Mouse (Mus musculus) embryonic facial prominence, embryonic 13.5 days (tissue): ENCODE data around the gene Arrb1. TPM values are rescaled to one million over a fixed set of nuclear protein-coding genes. Genes with fewer than 3 reads are reported as not detected.

ENCODE experiments used
- ATAC-seq: fragments of 200-750 bp; cut with Nextera tagmentation; 2 replicates; pipeline ENCODE4 v1.8.0; 2017; ENCODE audit warnings: low read depth; ENCODE audit not compliant: insufficient number of reproducible peaks, insufficient read depth, low FRiP score, low TSS enrichment
- H3K27ac ChIP-seq: fragments of 300-500 bp; sonication (generic); 2 replicates; pipeline ENCODE4 v1.5.1; 2015; ENCODE audit warnings: moderate library complexity, mild to moderate bottlenecking, inconsistent platforms
- H3K27me3 ChIP-seq: fragments of 300-500 bp; sonication (generic); 2 replicates; pipeline ENCODE4 v1.6.1; 2015; ENCODE audit warnings: mild to moderate bottlenecking, inconsistent platforms
- H3K36me3 ChIP-seq: fragments of 300-500 bp; sonication (generic); 2 replicates; pipeline ENCODE4 v1.6.1; 2015; ENCODE audit warnings: mild to moderate bottlenecking, inconsistent platforms
- H3K4me1 ChIP-seq: fragments of 300-500 bp; sonication (generic); 2 replicates; pipeline ENCODE4 v1.6.1; 2015; ENCODE audit warnings: inconsistent platforms
- H3K4me2 ChIP-seq: fragments of 300-500 bp; sonication (generic); 2 replicates; pipeline ENCODE4 v1.6.1; 2015; ENCODE audit warnings: moderate library complexity, mild to moderate bottlenecking, inconsistent platforms
- H3K4me3 ChIP-seq: fragments of 300-500 bp; sonication (generic); 2 replicates; pipeline ENCODE4 v1.5.1; 2015; ENCODE audit warnings: mild to moderate bottlenecking, inconsistent platforms
- H3K9ac ChIP-seq: fragments of 300-500 bp; sonication (generic); 2 replicates; pipeline ENCODE4 v1.6.1; 2015; ENCODE audit warnings: mild to moderate bottlenecking, inconsistent platforms
- H3K9me3 ChIP-seq: fragments of 300-500 bp; sonication (generic); 2 replicates; pipeline ENCODE4 v1.6.1; 2016; ENCODE audit warnings: inconsistent platforms
- WGBS: fragments of 180-500 bp; shearing (Covaris S2); methylation state at CpG from one replicate; pipeline ENCODE4 v1.1.7; 2015; ENCODE audit warnings: mixed read lengths; 5-methylcytosine and 5-hydroxymethylcytosine counted together
- polyA plus RNA-seq: library from polyadenylated mRNA; unstranded; fragments of >200 nt; fragmentation: Nextera tagmentation; extraction: Ambion mirVana; gene quantifications from 2 replicates; pipeline ENCODE4 v1.2.1, GENCODE M21; 2015

Gene Arrb1
- polyA plus RNA-seq, 1 experiment from 2014 or later = 6.3 TPM

DNA sequence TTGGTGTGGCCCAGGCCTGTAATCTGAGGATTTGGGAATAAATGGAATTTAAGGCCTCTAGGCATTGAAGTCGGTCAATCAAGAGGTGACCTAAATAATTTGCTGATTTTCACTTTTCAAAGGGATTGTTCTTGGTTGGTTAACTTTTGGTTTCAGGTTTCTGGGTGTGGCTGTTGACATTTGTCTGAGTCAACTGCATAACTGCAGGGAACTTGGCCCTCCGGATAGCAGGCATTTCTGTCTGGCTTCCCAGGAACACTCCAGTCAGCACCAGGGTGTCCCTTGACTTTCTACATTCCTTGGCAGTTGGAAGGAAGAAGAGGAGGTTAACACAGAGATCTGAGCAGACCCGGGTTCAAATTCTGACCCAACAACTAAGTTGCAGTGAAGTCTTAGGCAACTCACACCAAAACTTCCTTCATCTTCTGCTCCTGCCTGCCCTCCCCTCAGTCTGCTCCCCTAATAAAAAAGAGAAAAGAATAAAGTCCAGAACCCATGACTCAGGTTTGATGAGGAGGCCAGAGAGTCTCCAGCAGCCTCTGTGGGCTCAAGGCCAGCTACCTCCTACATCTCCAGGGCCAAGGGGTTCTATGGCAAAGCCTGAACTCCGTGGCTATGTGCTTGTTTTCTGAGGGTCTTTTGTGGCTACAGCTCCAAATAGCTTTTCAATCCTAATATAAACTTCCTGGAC is 16.2 kb upstream of the Arrb1 start:
- Histone ChIP-seq H3K27me3 (no peaks in the 10 kb centered on the region), H3K27ac (no peak overlapping the region), H3K9ac (no peak overlapping the region), H3K4me1 (no peaks in the 10 kb centered on the region), H3K4me2 (no peak overlapping the region), H3K9me3 (no peaks in the 10 kb centered on the region; the same call in 1 of the 2 replicates), H3K36me3 (no peaks in the 10 kb centered on the region), H3K4me3 (no peak overlapping the region)
- no peak for ATAC-seq
- 52% methylated on average over 4 of the region's 4 CpGs for WGBS

DNA sequence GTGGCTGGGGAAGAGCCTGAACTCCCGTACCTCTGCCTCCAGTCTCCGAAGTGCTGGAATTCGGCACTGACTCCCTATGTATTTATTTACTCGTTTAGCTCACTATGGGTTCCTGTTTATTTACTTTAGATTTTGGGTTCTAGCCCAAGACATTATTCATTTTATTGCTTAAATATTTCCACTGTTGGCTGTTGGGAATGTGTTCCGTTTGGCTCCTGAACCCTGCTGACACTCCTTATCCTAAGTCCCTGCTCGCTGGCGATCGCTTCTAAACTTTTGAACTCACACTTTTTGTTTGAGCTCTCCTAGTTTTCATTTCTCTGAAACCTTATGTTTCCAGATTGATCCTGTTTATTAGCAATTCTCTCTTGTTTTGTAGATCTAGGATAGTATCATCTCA is 12.1 kb upstream of the Arrb1 start:
- Histone ChIP-seq H3K4me2 (no peak overlapping the region), H3K4me1 (no peaks in the 10 kb centered on the region), H3K36me3 (no peaks in the 10 kb centered on the region), H3K9ac (no peak overlapping the region), H3K27ac (no peak overlapping the region), H3K4me3 (no peak overlapping the region), H3K27me3 (no peaks in the 10 kb centered on the region), H3K9me3 (no peaks in the 10 kb centered on the region; the same call in 1 of the 2 replicates)
- no peak for ATAC-seq
- WGBS = 75% methylated on average over 8 of the region's 8 CpGs

GRCm38 (mm10) chr7:99523837-99524236 is 11.4 kb upstream of the Arrb1 start:
- H3K27me3 ChIP-seq = no peaks in the 10 kb centered on the region
- H3K36me3 ChIP-seq = no peaks in the 10 kb centered on the region
- H3K9me3 ChIP-seq = no peaks in the 10 kb centered on the region; the same call in 1 of the 2 replicates
- WGBS = 77% methylated on average over 1 of the region's 1 CpGs
- H3K27ac ChIP-seq = no peak overlapping the region
- H3K4me3 ChIP-seq = no peak overlapping the region
- no peaks in the 10 kb centered on the region for H3K4me1 ChIP-seq
- H3K9ac ChIP-seq = no peak overlapping the region
- H3K4me2 ChIP-seq = no peak overlapping the region
- ATAC-seq = no peak

DNA sequence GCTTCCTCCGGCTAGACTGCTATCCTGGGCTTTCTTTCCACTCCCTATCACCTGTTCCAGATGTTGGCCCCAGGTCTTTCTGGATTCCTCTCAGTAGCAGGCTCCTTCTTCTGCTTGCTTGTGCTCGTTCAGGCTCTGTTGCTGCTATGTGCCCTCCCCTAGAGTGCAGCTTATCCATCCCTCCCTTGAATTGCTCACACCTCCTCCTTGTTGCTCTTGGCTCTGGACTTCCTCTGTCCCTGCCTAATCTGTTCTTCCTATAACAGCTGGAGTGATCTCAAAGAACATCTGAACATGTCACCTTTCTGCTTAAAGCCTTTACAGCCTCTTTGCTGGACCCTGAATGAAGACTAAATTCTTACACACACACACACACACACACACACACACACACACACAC is 6.7 kb upstream of the Arrb1 start:
- Histone ChIP-seq H3K27ac (no peak overlapping the region), H3K4me2 (no peak overlapping the region), H3K36me3 (no peaks in the 10 kb centered on the region), H3K27me3 (no peaks in the 10 kb centered on the region), H3K4me3 (no peak overlapping the region), H3K9ac (no peak overlapping the region), H3K4me1 (no peaks in the 10 kb centered on the region), H3K9me3 (no peaks in the 10 kb centered on the region)
- WGBS = 25% methylated on average over 2 of the region's 2 CpGs
- no peak for ATAC-seq

- no peaks in the 10 kb centered on the region for H3K9me3 ChIP-seq
- no peak overlapping the region for H3K9ac ChIP-seq
- no peak overlapping the region for H3K27ac ChIP-seq
- 42% methylated on average over 5 of the region's 5 CpGs for WGBS
- ATAC-seq = no peak
- no peak overlapping the region for H3K4me3 ChIP-seq
- no peaks in the 10 kb centered on the region for H3K27me3 ChIP-seq
- H3K36me3 ChIP-seq = no peaks in the 10 kb centered on the region
- H3K4me2 ChIP-seq = no peak overlapping the region
- peaks cover 6% of the 10 kb centered on the region for H3K4me1 ChIP-seq
Observed at GRCm38 (mm10) chr7:99529410-99529809, 5.9 kb upstream of the Arrb1 start.

DNA sequence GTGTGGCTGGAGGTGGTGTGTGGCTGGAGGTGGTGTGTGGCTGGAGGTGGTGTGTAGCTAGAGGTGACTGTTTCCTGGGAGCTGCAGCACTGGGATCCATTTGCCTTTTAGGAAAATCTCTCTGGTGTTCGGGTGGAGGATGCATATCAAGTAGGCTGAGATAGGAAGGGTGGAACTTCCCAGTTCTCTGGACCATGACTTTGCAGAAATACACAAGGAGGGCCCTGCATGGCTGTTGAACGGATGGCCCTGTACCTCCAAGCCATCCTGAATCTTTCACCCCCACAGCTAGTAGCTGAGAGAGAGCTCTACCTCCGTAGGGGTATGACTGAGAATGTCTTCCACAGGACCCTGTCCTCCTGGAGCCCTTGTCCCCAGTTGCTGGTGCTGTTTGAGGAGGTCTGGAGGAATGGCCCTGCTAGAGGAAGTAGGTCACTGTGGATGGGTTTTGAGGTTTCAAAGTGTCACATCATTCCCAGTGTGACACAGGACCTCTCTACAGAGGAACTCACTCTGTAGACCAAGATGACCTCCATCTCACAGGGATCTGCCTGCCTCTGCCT is 3.8 kb upstream of the Arrb1 start:
- ATAC-seq = no peak
- H3K4me3 ChIP-seq = no peak overlapping the region

DNA sequence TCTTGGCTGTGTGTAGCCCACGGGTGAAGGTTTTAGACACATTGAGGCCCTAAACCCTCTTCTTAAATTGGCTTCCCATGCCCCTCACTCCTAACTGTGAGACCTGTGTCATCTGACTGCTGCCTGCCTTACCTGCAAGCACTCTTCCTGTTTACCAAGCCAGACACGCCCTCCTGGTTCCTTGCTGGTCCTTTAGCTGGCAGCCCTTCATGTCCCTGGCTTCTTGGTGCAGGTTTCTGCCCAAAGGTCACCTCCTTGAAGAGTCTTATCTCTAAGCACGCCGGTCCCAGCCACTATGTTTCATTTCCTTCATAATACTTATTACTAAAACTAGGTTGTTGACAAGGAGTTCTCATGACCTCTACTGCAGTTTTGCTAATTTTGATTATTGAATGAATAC is 2.7 kb upstream of the Arrb1 start:
- H3K27ac ChIP-seq = no peak overlapping the region
- no peak overlapping the region for H3K4me3 ChIP-seq
- no peak for ATAC-seq
- H3K27me3 ChIP-seq = no peaks in the 10 kb centered on the region
- H3K4me2 ChIP-seq = no peak overlapping the region
- no peaks in the 10 kb centered on the region for H3K36me3 ChIP-seq
- no peak overlapping the region for H3K9ac ChIP-seq
- H3K9me3 ChIP-seq = no peaks in the 10 kb centered on the region
- peaks cover 27% of the 10 kb centered on the region for H3K4me1 ChIP-seq
- 86% methylated on average over 4 of the region's 4 CpGs for WGBS

More for the DNA sequence above, 3.8 kb upstream of the Arrb1 start:
- 89% methylated on average over 3 of the region's 3 CpGs for WGBS
- Histone ChIP-seq H3K36me3 (no peaks in the 10 kb centered on the region), H3K9me3 (no peaks in the 10 kb centered on the region), H3K9ac (no peak overlapping the region), H3K4me2 (no peak overlapping the region), H3K27ac (no peak overlapping the region), H3K4me1 (peaks cover 20% of the 10 kb centered on the region), H3K27me3 (no peaks in the 10 kb centered on the region)

DNA sequence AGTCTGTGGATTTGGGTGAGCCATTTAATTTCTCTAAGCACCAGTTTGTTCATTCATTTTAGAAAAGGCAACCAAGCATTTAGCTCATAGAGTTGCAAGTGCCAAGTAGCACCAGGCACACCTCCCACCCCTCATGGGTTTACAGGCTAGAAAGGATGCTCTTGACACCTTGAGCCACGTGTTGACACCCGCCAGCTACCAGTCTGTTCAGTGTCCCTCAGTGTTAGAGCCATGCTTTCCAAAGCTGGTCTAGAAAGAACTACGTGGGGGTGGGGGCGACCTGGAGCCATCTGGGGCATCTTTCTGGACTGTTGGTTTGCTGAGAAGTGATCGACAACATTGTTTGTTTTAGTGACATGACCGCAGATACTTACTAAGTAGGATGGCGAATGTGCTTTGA is 1.7 kb upstream of the Arrb1 start:
- Histone ChIP-seq H3K4me2 (no peak overlapping the region), H3K4me1 (peaks cover 29% of the 10 kb centered on the region), H3K9me3 (no peaks in the 10 kb centered on the region), H3K27ac (no peak overlapping the region), H3K27me3 (no peaks in the 10 kb centered on the region), H3K36me3 (no peaks in the 10 kb centered on the region), H3K4me3 (no peak overlapping the region), H3K9ac (no peak overlapping the region)
- ATAC-seq = no peak
- WGBS = 77% methylated on average over 7 of the region's 7 CpGs

DNA sequence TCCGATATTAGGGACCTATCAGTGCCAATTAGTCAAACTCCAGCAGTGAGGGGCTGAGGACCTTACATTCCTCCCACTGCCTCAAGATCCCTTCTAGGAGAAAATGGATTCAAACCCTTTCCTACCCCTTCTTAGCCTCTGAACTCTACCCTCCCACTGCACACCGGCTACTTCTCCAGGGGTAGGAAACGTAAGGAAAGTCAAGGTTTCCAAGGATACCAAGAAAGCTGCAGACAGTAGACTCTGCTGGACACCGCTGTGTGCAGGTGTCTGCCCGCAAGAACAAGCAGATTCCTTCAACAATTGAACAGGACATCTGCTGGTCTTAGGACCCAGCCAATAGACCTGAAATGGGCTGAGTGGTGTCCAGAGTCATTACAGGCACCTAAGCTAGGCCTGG is 765 bp upstream of the Arrb1 start:
- Histone ChIP-seq H3K4me3 (peak overlapping the region; percentile 58), H3K9ac (peak overlapping the region; percentile 80), H3K27me3 (no peaks in the 10 kb centered on the region), H3K4me1 (peaks cover 38% of the 10 kb centered on the region), H3K9me3 (no peaks in the 10 kb centered on the region), H3K4me2 (peak overlapping the region; percentile 76), H3K27ac (peak overlapping the region; percentile 79), H3K36me3 (no peaks in the 10 kb centered on the region)
- ATAC-seq = no peak
- WGBS = 23% methylated on average over 5 of the region's 5 CpGs

- Histone ChIP-seq H3K9ac (peak overlapping the region; percentile 80), H3K4me3 (peak overlapping the region; percentile 58), H3K9me3 (no peaks in the 10 kb centered on the region), H3K4me1 (peaks cover 50% of the 10 kb centered on the region), H3K4me2 (peak overlapping the region; percentile 76), H3K36me3 (no peaks in the 10 kb centered on the region), H3K27me3 (no peaks in the 10 kb centered on the region), H3K27ac (peak overlapping the region; percentile 79)
- ATAC-seq = peak; percentile 44; the same call in 1 of the 2 replicates
- 8% methylated on average over 41 of the region's 46 CpGs for WGBS
Observed at GRCm38 (mm10) chr7:99535741-99536501, 655 bp downstream of the Arrb1 start.

- H3K4me3 ChIP-seq = no peak overlapping the region
- ATAC-seq = no peak
- H3K4me1 ChIP-seq = peaks cover 58% of the 10 kb centered on the region
- H3K36me3 ChIP-seq = no peaks in the 10 kb centered on the region
- 40% methylated on average over 5 of the region's 5 CpGs for WGBS
- H3K27ac ChIP-seq = no peak overlapping the region
- no peaks in the 10 kb centered on the region for H3K27me3 ChIP-seq
- H3K9me3 ChIP-seq = no peaks in the 10 kb centered on the region
- H3K9ac ChIP-seq = peak overlapping the region; percentile 1; the same call in 1 of the 2 replicates
- H3K4me2 ChIP-seq = peak overlapping the region; percentile 76
Observed at GRCm38 (mm10) chr7:99537183-99537756, 2.0 kb downstream of the Arrb1 start.
